Mouse (Mus musculus): ENCODE results near the gene Tubb1. TPM values are rescaled to one million over a fixed set of nuclear protein-coding genes. Genes with fewer than 3 reads are reported as not detected.

Gene Tubb1
- polyA plus RNA-seq (2015; fragmentation: Nextera tagmentation; extraction: Ambion mirVana): 0.21 and 0.33 TPM in 2 replicates

DNA sequence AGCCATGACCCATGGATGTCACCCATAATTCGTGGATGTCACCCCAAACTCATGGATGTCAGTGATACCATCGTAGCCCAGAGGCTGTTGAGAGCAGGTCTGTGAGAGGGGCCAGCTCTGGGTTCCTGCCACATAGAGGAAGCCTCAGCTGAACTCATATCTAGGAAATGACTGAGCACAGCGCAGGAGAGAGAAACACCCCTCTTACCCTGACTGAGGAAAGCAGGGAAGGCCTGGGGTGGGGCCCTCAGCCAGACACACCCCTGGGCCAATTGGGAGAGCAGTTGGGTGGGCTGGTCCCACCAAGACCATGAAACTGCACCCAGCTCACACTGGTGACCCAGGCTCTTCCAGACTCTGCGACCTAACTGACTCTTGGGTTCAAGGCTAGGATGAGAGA is at the start of gene Tubb1:
Gene Tubb1, plus strand, starts transcription at position 343 of the 400 bp plus-strand sequence.

DNA sequence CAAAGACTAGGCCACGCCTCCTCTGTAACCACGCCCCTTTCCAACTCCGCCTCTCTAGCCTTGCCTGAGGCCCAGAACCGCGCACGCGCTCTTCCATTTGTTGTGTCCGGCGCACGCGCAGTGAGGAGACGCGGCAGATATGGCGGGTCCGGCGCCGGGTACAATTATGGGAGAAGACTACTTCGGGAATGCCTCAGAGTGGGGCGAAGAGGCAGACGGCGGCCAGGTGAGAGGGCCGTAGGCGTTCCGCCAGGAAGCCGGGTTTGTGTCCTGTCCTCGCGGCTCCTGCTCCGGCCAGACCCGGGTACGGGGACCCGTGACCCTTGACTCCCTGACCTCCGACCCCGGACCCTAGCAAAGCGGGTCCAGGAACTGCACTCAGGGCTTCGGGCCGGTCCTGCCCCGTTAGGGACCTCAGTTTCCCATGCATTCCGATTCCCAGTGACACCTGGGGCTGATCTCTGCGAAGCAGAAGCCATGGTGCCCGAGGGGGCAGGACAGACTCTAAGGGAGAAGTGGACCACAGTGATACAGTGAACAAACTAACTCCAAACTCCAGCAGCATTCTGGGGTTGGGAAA is 34.7 kb upstream of the Tubb1 start, which contains the start of gene Nelfcd:
Gene Nelfcd, plus strand, starts transcription at position 74 of the 580 bp plus-strand sequence.

GRCm38 (mm10) chr2:174438737-174439449 is 11.6 kb upstream of the Tubb1 start, which contains the start of gene Ctsz:
Gene Ctsz (minus strand): TSS chr2:174439039.

DNA sequence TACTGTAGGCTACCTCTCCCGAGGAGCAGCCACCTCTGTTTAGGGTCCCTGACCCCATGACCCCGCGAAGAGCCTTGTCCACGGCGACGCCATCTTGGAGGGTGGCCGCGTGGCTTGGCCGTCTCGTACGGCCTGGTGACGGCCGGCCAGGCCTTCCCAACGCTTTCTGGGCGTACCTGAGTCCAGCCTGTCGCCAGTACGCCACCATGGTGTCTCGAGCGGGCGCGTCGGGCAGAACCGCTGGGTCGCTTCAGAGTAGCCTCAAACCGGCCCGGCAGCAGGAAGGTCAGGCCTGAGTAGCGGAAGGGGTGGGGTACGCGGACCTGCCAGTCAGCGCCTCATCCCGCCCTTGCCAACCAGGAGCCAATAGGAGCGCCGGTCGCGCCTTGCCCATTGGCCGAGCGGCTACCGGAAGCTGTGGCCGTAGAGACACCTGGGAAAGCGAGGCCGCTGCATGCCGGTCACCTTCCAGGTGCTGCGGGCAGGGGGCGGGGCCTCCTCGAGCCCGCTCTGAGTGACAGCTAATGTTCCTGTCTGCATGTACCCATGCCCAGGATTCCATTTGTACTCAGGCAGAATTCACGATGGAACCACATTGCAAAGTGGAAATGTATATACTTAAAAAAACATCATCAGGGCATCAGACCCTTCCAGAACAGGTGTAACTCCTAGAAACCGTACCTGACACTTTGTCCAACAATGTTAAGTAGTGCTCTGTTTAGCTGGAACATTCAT is 13.5 kb downstream of the Tubb1 start, which contains the start of gene Atp5e:
Gene Atp5e, minus strand, starts transcription at position 317 of the 735 bp plus-strand sequence.

GRCm38 (mm10) chr2:174472818-174473549 is 22.5 kb downstream of the Tubb1 start, which contains the start of gene Prelid3b:
Gene Prelid3b (minus strand): TSS chr2:174473081.

Other genes starting within 250 kb of the Tubb1 start
- gene Gnas, start 166.4 kb upstream of the Tubb1 start, polyA plus RNA-seq (2015; fragmentation: Nextera tagmentation; extraction: Ambion mirVana): 2,825 and 2,899 TPM in 2 replicates
- 37.2 and 49.2 TPM in 2 replicates for gene Gm20721, start 104.0 kb upstream of the Tubb1 start, polyA plus RNA-seq (2015; fragmentation: Nextera tagmentation; extraction: Ambion mirVana)
- 105 and 112 TPM in 2 replicates for gene Nelfcd, start 34.9 kb upstream of the Tubb1 start, polyA plus RNA-seq (2015; fragmentation: Nextera tagmentation; extraction: Ambion mirVana)
- 113 and 129 TPM in 2 replicates for gene Ctsz, start 11.7 kb upstream of the Tubb1 start, polyA plus RNA-seq (2015; fragmentation: Nextera tagmentation; extraction: Ambion mirVana)
- 1,520 and 1,849 TPM in 2 replicates for gene Atp5e, start 13.4 kb downstream of the Tubb1 start, polyA plus RNA-seq (2015; fragmentation: Nextera tagmentation; extraction: Ambion mirVana)
- gene Prelid3b, start 22.4 kb downstream of the Tubb1 start, polyA plus RNA-seq (2015; fragmentation: Nextera tagmentation; extraction: Ambion mirVana): 144 TPM in 2 replicates
- gene Zfp831, start 192.8 kb downstream of the Tubb1 start, polyA plus RNA-seq (2015; fragmentation: Nextera tagmentation; extraction: Ambion mirVana): not detected in 2 replicates

All from skeletal muscle tissue, postnatal 0 days (tissue).